Mouse (Mus musculus) myocyte (in vitro differentiated cells): Measurements from ENCODE around the gene 4930402H24Rik. TPM values are rescaled to one million over a fixed set of nuclear protein-coding genes. Genes with fewer than 3 reads are reported as not detected.

ENCODE experiments used
- H3K27me3 ChIP-seq: one replicate; pipeline ENCODE4 v1.6.1; 2011; ENCODE audit not compliant: control insufficient read depth, insufficient read depth, insufficient read length
- H3K36me3 ChIP-seq: one replicate; pipeline ENCODE4 v1.6.1; 2011; ENCODE audit not compliant: control insufficient read depth, insufficient read depth
- H3K4me2 ChIP-seq: one replicate; pipeline ENCODE4 v1.6.1; 2011; ENCODE audit warnings: low read depth, control low read depth
- H3K4me3 ChIP-seq: one replicate; pipeline ENCODE4 v1.5.1; 2011; ENCODE audit warnings: mild to moderate bottlenecking, control low read depth, moderate library complexity
- H3K79me2 ChIP-seq: one replicate; pipeline ENCODE4 v1.6.1; 2011; ENCODE audit not compliant: control insufficient read depth, insufficient read depth
- H3ac ChIP-seq: one replicate; pipeline ENCODE4 v1.6.1; 2011; ENCODE audit not compliant: control insufficient read depth, insufficient read length
- CEBPB ChIP-seq: IDR thresholded peaks from 2 replicates; pipeline ENCODE4 v1.6.1; 2011; ENCODE audit warnings: mild to moderate bottlenecking, moderate library complexity; ENCODE audit not compliant: poor library complexity, insufficient read depth, severe bottlenecking
- E2F4 ChIP-seq: IDR thresholded peaks from one replicate; pipeline ENCODE4 v1.6.1; 2011; ENCODE audit warnings: mild to moderate bottlenecking, control low read depth, moderate library complexity; ENCODE audit not compliant: insufficient read depth
- MAX ChIP-seq: IDR thresholded peaks from one replicate; pipeline ENCODE4 v1.6.1; 2011; ENCODE audit warnings: low read depth, mild to moderate bottlenecking, control low read depth
- MYOD1 ChIP-seq, 3 experiments: IDR thresholded peaks; one replicate each; pipeline ENCODE4 v1.6.1; 2011; ENCODE audit warnings: control low read depth in 2 of 3, low read depth in 2 of 3, mild to moderate bottlenecking in 2 of 3, moderate library complexity in 1 of 3; ENCODE audit not compliant: insufficient read length in 2 of 3, control insufficient read depth in 1 of 3
- MYOG ChIP-seq, 3 experiments: IDR thresholded peaks; one replicate each; pipeline ENCODE4 v1.6.1; 2011; ENCODE audit warnings: control low read depth in 2 of 3, low read depth in 2 of 3, mild to moderate bottlenecking in 2 of 3; ENCODE audit not compliant: insufficient read length in 2 of 3, control insufficient read depth in 1 of 3, insufficient read depth in 1 of 3
- POLR2A ChIP-seq: IDR thresholded peaks from one replicate; pipeline ENCODE4 v1.6.1; 2011; ENCODE audit warnings: low read depth, mild to moderate bottlenecking, control low read depth, moderate library complexity; ENCODE audit not compliant: insufficient read length
- POLR2AphosphoS2 ChIP-seq: IDR thresholded peaks from one replicate; pipeline ENCODE4 v1.6.1; 2011; ENCODE audit warnings: low read depth, control low read depth; ENCODE audit not compliant: insufficient read length
- REST ChIP-seq: IDR thresholded peaks from one replicate; pipeline ENCODE4 v1.6.1; 2011; ENCODE audit warnings: mild to moderate bottlenecking, control low read depth, moderate library complexity; ENCODE audit not compliant: insufficient read depth, insufficient read length
- SRF ChIP-seq: IDR thresholded peaks from one replicate; pipeline ENCODE4 v1.6.1; 2011; ENCODE audit warnings: low read depth; ENCODE audit not compliant: control insufficient read depth, insufficient read length
- TCF12 ChIP-seq: IDR thresholded peaks from one replicate; pipeline ENCODE4 v1.6.1; 2011; ENCODE audit warnings: mild to moderate bottlenecking, control low read depth; ENCODE audit not compliant: poor library complexity, insufficient read depth, severe bottlenecking
- TCF3 ChIP-seq: IDR thresholded peaks from one replicate; pipeline ENCODE4 v1.6.1; 2011; ENCODE audit warnings: low read depth, control low read depth; ENCODE audit not compliant: insufficient read length
- USF1 ChIP-seq: IDR thresholded peaks from one replicate; pipeline ENCODE4 v1.6.1; 2011; ENCODE audit warnings: low read depth, mild to moderate bottlenecking, control low read depth, moderate library complexity
- polyA plus RNA-seq: library from polyadenylated mRNA; unstranded; fragments of >200 nt; fragmentation: generic; extraction: Trizol; gene quantifications from one replicate; pipeline ENCODE4 v1.2.1, GENCODE M21; 2012; ENCODE audit warnings: missing spikeins

The 4930402H24Rik gene
- polyA plus RNA-seq, 1 experiment = 10.4 TPM

DNA sequence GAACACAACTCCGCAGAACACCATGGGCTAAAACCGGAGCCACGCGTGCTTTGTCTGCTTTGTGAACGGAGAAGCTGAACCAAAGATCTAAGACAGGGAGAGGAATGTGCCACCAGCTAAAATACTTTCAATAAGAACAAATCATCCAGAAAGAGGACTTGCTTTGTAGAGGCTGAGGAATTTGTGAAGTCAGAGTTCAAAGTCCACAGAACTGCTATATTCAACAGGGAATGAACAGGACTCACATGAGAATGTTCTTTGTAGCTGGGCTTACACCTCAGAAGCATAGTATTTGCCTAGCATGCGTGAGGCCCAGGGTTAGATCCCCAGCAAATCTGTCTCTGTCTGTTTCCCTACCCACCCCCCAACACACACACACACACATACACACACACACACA is 145.3 kb downstream of the 4930402H24Rik start:
- H3K79me2 ChIP-seq = no peaks in the 10 kb centered on the region
- no peak overlapping the region for H3K4me3 ChIP-seq
- H3K36me3 ChIP-seq = peaks cover 25% of the 10 kb centered on the region
- H3K27me3 ChIP-seq = no peaks in the 10 kb centered on the region
- TF ChIP-seq POLR2A (no peak), REST (no peak), SRF (no peak), CEBPB (no peak), POLR2AphosphoS2 (no peak), MAX (no peak), E2F4 (no peak), MYOD1 (IDR thresholded peaks at IDR 0.05; ENCODE audit: control insufficient read depth in 1 of 3, insufficient read length in 2 of 3, low read depth in 2 of 3) (no peak)
- no peak overlapping the region for H3K4me2 ChIP-seq
- H3ac ChIP-seq = no peak overlapping the region

DNA sequence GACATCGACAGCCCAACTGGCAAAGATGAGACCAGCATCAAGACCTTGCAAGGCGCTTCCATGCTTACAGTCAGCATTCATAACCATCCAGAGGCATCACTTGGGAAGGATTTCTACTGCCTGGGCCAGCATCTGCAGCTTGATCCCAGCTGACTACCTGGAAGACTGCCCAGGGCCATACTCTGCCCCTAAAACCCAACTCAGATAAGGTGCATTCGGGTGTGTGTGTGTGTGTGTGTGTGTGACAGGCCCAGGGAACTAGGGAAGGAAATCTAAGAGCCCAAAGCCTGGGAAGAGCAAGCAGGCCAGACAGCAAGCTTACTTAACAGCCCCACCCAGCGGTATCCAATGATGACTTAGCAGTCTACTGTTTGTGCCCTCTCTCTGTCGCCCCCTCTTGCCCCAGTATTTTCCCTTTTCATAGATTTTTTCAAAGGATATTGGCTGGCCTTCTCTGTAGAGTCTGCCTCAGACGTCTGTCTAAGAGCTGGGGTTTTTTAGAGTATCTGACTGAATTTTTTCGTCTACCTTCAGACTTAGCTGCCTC is 151.1 kb downstream of the 4930402H24Rik start:
- no peak for TF ChIP-seq TCF3
- TF ChIP-seq MYOD1 (IDR thresholded peaks at IDR 0.05; ENCODE audit: control insufficient read depth in 1 of 3, insufficient read length in 2 of 3, low read depth in 2 of 3) = no peak
- TF ChIP-seq REST = no peak
- no peak for TF ChIP-seq POLR2AphosphoS2
- TF ChIP-seq MYOG (IDR thresholded peaks at IDR 0.05; ENCODE audit: control insufficient read depth in 1 of 3, insufficient read depth in 1 of 3, insufficient read length in 2 of 3, low read depth in 2 of 3) = no peak
- no peak for TF ChIP-seq USF1
- TF ChIP-seq TCF12 = no peak
- no peak for TF ChIP-seq SRF
- no peak for TF ChIP-seq POLR2A
- no peak for TF ChIP-seq CEBPB
- no peak for TF ChIP-seq MAX
- TF ChIP-seq E2F4 = no peak
- peaks cover 5% of the 10 kb centered on the region for H3K36me3 ChIP-seq

DNA sequence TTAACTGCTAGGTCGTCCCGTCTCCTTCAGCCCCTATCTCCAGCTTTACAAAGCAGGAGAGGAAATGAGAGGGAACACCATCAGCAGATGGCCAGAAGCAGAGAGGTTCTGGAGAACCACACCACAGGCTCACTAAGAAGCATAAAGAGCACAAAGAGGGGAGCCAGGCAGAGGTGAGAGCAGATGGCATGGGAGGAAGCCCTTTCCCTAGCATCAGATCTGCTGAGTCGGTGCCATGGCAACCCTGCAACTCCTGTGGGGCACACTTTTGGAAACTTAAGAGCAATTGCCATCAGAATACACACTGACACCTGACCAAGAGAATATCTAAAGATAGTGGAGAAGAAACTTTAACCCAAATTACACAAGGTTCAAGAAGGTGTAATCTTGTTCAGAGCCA is 151.6 kb downstream of the 4930402H24Rik start:
- Histone ChIP-seq H3K79me2 (no peaks in the 10 kb centered on the region), H3ac (no peak overlapping the region), H3K4me3 (no peak overlapping the region), H3K4me2 (no peak overlapping the region), H3K36me3 (peaks cover 5% of the 10 kb centered on the region), H3K27me3 (no peaks in the 10 kb centered on the region)
- TF ChIP-seq E2F4 (no peak), POLR2A (no peak)

More for the DNA sequence above, 151.1 kb downstream of the 4930402H24Rik start:
- no peaks in the 10 kb centered on the region for H3K27me3 ChIP-seq
- no peak overlapping the region for H3K4me3 ChIP-seq
- H3K79me2 ChIP-seq = no peaks in the 10 kb centered on the region
- no peak overlapping the region for H3K4me2 ChIP-seq
- no peak overlapping the region for H3ac ChIP-seq

DNA sequence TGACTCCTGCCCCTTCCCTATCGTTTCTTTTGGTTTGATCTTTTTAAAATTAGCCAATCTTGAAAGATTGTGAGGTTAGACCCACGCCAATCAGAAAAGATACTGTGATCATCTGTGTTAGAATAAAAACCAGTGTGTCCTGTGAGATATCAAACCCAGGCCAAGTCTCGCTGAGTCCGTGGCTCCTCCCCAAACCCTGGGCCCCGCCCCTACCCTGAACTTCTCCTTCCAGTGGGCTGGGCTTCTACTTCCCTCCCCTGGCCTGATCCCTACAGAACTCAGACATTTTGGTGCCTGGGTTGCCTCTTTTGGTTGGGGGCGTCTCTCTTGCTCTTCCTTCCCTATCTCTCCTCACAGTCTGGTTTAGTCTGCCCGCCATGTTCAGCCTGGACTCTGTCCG is 155.8 kb downstream of the 4930402H24Rik start:
- no peaks in the 10 kb centered on the region for H3K79me2 ChIP-seq
- no peak overlapping the region for H3ac ChIP-seq
- no peak overlapping the region for H3K4me2 ChIP-seq
- no peaks in the 10 kb centered on the region for H3K27me3 ChIP-seq
- no peak for TF ChIP-seq MYOD1 (IDR thresholded peaks at IDR 0.05; ENCODE audit: control insufficient read depth in 1 of 3, insufficient read length in 2 of 3, low read depth in 2 of 3)
- TF ChIP-seq CEBPB = no peak
- no peak for TF ChIP-seq SRF
- no peak for TF ChIP-seq TCF3
- TF ChIP-seq MAX = no peak
- no peak for TF ChIP-seq E2F4
- TF ChIP-seq REST = no peak
- TF ChIP-seq USF1 = no peak
- no peak for TF ChIP-seq POLR2AphosphoS2
- TF ChIP-seq MYOG (IDR thresholded peaks at IDR 0.05; ENCODE audit: control insufficient read depth in 1 of 3, insufficient read depth in 1 of 3, insufficient read length in 2 of 3, low read depth in 2 of 3) = no peak
- no peak for TF ChIP-seq POLR2A
- TF ChIP-seq TCF12 = no peak
- no peak overlapping the region for H3K4me3 ChIP-seq
- H3K36me3 ChIP-seq = peaks cover 19% of the 10 kb centered on the region

DNA sequence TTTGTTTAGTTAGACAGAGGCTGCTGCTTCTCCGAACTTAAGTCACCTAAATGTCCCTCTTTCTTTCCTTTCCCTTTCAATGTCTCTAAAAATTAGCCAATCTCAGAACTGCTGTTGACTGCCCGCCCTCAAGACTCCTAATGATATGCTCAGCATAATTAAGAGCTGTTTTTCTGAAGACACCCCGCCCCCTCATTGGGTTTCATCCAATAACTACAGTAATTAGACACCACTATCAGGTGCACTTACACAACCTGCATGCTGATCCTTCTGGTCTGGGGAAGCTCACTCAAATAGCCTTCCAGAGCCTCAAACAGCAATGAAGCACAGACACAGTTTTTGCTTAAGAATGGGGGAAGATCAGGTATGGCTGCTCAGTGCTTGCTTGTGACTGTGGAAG is 156.5 kb downstream of the 4930402H24Rik start:
- H3ac ChIP-seq = no peak overlapping the region
- H3K27me3 ChIP-seq = no peaks in the 10 kb centered on the region
- peaks cover 26% of the 10 kb centered on the region for H3K36me3 ChIP-seq
- H3K79me2 ChIP-seq = no peaks in the 10 kb centered on the region
- no peak overlapping the region for H3K4me2 ChIP-seq
- no peak overlapping the region for H3K4me3 ChIP-seq
- TF ChIP-seq MYOG (IDR thresholded peaks at IDR 0.05; ENCODE audit: control insufficient read depth in 1 of 3, insufficient read depth in 1 of 3, insufficient read length in 2 of 3, low read depth in 2 of 3) (no peak), REST (no peak), POLR2A (no peak), POLR2AphosphoS2 (no peak), USF1 (no peak), MAX (no peak), TCF12 (no peak), MYOD1 (IDR thresholded peaks at IDR 0.05; ENCODE audit: control insufficient read depth in 1 of 3, insufficient read length in 2 of 3, low read depth in 2 of 3) (no peak), SRF (no peak), TCF3 (no peak), CEBPB (no peak), E2F4 (no peak)
